Mouse (Mus musculus): ENCODE measurements around the gene Galnt2. TPM values are rescaled to one million over a fixed set of nuclear protein-coding genes. Genes with fewer than 3 reads are reported as not detected.
A peak's percentile ranks its signal among the peaks of the same experiment; 100 is the strongest.

Galnt2 gene
- total RNA-seq, 2 experiments from 2014 or later: 32.5 to 35.6 TPM

GRCm38 (mm10) chr8:124316466-124317136 is 85.4 kb downstream of the Galnt2 start:
- intact Hi-C loops (cut with DNase I): no loop called here
- peak; percentile 64 to 72 for DNase-seq

- DNase-seq: no peak
- intact Hi-C loops (cut with DNase I): no loop called here
These were observed 86.0 kb downstream of the Galnt2 start for GRCm38 (mm10) chr8:124317191-124317682.

- DNase-seq: no peak
- intact Hi-C loops (cut with DNase I): no loop called here
These were observed 86.6 kb downstream of the Galnt2 start for GRCm38 (mm10) chr8:124317821-124318220.

- peak; percentile 40 to 52 for DNase-seq
- intact Hi-C loops (cut with DNase I): no loop called here
These were observed 87.6 kb downstream of the Galnt2 start for GRCm38 (mm10) chr8:124318612-124319315.

GRCm38 (mm10) chr8:124319316-124319652 is 88.1 kb downstream of the Galnt2 start:
- no peak for DNase-seq
- intact Hi-C loops (cut with DNase I): no loop called here

- intact Hi-C loops (cut with DNase I): no loop called here
- DNase-seq: no peak
These were observed 90.1 kb downstream of the Galnt2 start for GRCm38 (mm10) chr8:124321227-124321840.

GRCm38 (mm10) chr8:124323356-124323755 is 92.2 kb downstream of the Galnt2 start:
- DNase-seq: no peak
- intact Hi-C loops (cut with DNase I): no loop called here

- intact Hi-C loops (cut with DNase I): no loop called here
- no peak for DNase-seq
These were observed 97.1 kb downstream of the Galnt2 start for GRCm38 (mm10) chr8:124328259-124328658.

GRCm38 (mm10) chr8:124329690-124330089 is 98.5 kb downstream of the Galnt2 start:
- no peak for DNase-seq
- intact Hi-C loops (cut with DNase I): no loop called here

GRCm38 (mm10) chr8:124330433-124330832 is 99.2 kb downstream of the Galnt2 start:
- no peak for DNase-seq
- intact Hi-C loops (cut with DNase I): no loop called here

- intact Hi-C loops (cut with DNase I): no loop called here
These were observed 99.9 kb downstream of the Galnt2 start for GRCm38 (mm10) chr8:124331094-124331493.

GRCm38 (mm10) chr8:124331706-124332105 is 100.5 kb downstream of the Galnt2 start:
- intact Hi-C loops (cut with DNase I): no loop called here
- DNase-seq: no peak

More at GRCm38 (mm10) chr8:124331094-124331493, 99.9 kb downstream of the Galnt2 start:
- DNase-seq: no peak

GRCm38 (mm10) chr8:124336302-124336701 is 105.1 kb downstream of the Galnt2 start:
- intact Hi-C loops (cut with DNase I): no loop called here
- no peak for DNase-seq

GRCm38 (mm10) chr8:124339742-124340141 is 108.6 kb downstream of the Galnt2 start:
- no peak for DNase-seq
- intact Hi-C loops (cut with DNase I): no loop called here

- DNase-seq: no peak
- intact Hi-C loops (cut with DNase I): no loop called here
These were observed 109.3 kb downstream of the Galnt2 start for GRCm38 (mm10) chr8:124340360-124341068.

- intact Hi-C loops (cut with DNase I): no loop called here
- no peak for DNase-seq
These were observed 112.0 kb downstream of the Galnt2 start for GRCm38 (mm10) chr8:124343151-124343550.

GRCm38 (mm10) chr8:124343991-124344390 is 112.8 kb downstream of the Galnt2 start:
- intact Hi-C loops (cut with DNase I): no loop called here
- no peak for DNase-seq

GRCm38 (mm10) chr8:124345098-124345497 is 113.9 kb downstream of the Galnt2 start:
- DNase-seq: no peak
- intact Hi-C loops (cut with DNase I): no loop called here

GRCm38 (mm10) chr8:124346852-124347523 is 115.8 kb downstream of the Galnt2 start:
- intact Hi-C loops (cut with DNase I): loop anchor here (1.0 kb wide), 1 partner anchor 295 kb away; no protein-coding TSS in a partner anchor
- DNase-seq: peak in 1 of 2 experiments; percentile 48

- intact Hi-C loops (cut with DNase I): loop anchor here (2.0 kb wide), 1 partner anchor 117 kb away; the partner anchor contains the start of gene Galnt2
- no peak for DNase-seq
These were observed 116.9 kb downstream of the Galnt2 start for GRCm38 (mm10) chr8:124348087-124348486.

All from gastrocnemius, postnatal 36 days (tissue).